Mouse (Mus musculus) hindbrain, embryonic 16.5 days (tissue): Measurements from ENCODE around the gene Rbm17. TPM values are rescaled to one million over a fixed set of nuclear protein-coding genes. Genes with fewer than 3 reads are reported as not detected.
A peak's percentile ranks its signal among the peaks of the same experiment; 100 is the strongest.

ENCODE experiments used
- ATAC-seq: fragments of 200-750 bp; cut with Nextera tagmentation; 2 replicates; pipeline ENCODE4 v1.8.0; 2017; ENCODE audit warnings: moderate TSS enrichment, moderate library complexity
- H3K27ac ChIP-seq: fragments of 300-500 bp; sonication (generic); 2 replicates; pipeline ENCODE4 v1.5.1; 2014; ENCODE audit warnings: low read depth, mild to moderate bottlenecking, control low read depth, low read length, moderate library complexity
- H3K27me3 ChIP-seq: fragments of 300-500 bp; sonication (generic); replicated peaks from 2 replicates; pipeline ENCODE4 v1.6.1; 2014; ENCODE audit warnings: low read length; ENCODE audit not compliant: control insufficient read depth, insufficient read depth
- H3K36me3 ChIP-seq: fragments of 300-500 bp; sonication (generic); 2 replicates; pipeline ENCODE4 v1.6.1; 2014; ENCODE audit warnings: mild to moderate bottlenecking, low read length, moderate library complexity, mixed read lengths; ENCODE audit not compliant: control insufficient read depth, insufficient read depth
- H3K4me1 ChIP-seq: fragments of 300-500 bp; sonication (generic); 2 replicates; pipeline ENCODE4 v1.6.1; 2014; ENCODE audit warnings: low read depth, low read length; ENCODE audit not compliant: control insufficient read depth, insufficient read depth
- H3K4me2 ChIP-seq: fragments of 300-500 bp; sonication (generic); 2 replicates; pipeline ENCODE4 v1.6.1; 2014; ENCODE audit warnings: mild to moderate bottlenecking, low read length, control low read depth, moderate library complexity
- H3K4me3 ChIP-seq: fragments of 300-500 bp; sonication (generic); 2 replicates; pipeline ENCODE4 v1.5.1; 2014; ENCODE audit warnings: mild to moderate bottlenecking, low read length, control low read depth, moderate library complexity
- H3K9ac ChIP-seq: fragments of 300-500 bp; sonication (generic); 2 replicates; pipeline ENCODE4 v1.6.1; 2014; ENCODE audit warnings: low read depth, mild to moderate bottlenecking, control low read depth, low read length, moderate library complexity
- H3K9me3 ChIP-seq: fragments of 300-500 bp; sonication (generic); 2 replicates; pipeline ENCODE4 v1.6.1; 2014; ENCODE audit warnings: mild to moderate bottlenecking, low read length, moderate library complexity; ENCODE audit not compliant: control insufficient read depth
- WGBS: fragments of 180-500 bp; shearing (Covaris S2); extraction: QIAGEN DNeasy Blood & Tissue Kit; methylation state at CpG from one replicate; pipeline ENCODE4 v1.1.7; 2014; 5-methylcytosine and 5-hydroxymethylcytosine counted together
- polyA plus RNA-seq: library from polyadenylated mRNA; unstranded; fragments of >200 nt; fragmentation: Nextera tagmentation; extraction: Ambion mirVana; gene quantifications from 2 replicates; pipeline ENCODE4 v1.2.1, GENCODE M21; 2015

Gene Rbm17
- polyA plus RNA-seq, 1 experiment from 2014 or later = 120 TPM

DNA sequence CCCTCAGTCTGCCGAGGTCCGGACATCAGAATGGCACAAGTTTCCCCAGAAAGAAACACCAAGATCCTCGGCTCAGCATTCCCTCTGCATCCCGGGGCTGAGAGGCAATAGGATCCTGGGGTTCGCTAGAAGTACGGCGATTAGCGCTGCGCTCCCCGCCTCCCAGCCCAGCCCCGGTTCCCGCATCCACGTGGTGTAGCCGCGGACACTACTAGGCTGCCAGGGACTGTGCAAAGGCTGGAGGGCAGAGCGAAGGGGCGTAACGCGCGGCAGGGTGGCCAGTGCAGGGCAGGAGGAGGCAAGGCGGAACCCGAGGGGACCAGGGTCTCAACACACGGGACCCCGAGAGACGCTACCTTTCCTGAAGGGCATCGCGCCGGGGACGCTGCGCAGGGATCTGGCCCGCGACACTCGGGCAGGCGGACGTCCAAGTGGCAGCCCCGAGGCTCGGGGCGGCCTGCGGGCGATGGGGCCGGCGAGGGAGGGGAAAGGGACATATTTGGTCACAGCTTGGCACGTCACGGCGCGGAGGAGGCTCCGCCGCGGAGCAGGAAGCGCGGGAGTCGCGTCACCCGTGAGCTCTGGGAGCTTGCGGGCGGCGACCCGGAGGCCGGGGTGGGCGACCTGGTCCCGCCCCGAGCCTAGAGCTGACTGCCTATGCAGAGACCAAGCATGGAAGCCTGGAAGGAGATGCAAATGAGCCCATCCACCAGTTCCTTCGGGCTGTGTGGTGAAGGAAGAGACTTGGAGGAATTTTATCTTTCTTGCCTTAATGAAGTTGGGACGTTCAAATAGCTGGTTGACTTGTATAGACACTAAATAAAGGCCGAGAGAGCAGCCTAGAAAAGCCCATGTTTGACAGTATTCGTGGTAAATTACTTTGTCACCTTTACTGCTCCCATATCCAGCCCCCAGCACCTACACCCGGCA lies 50.2 kb downstream of the Rbm17 start, which contains the start of gene Pfkfb3:
Pfkfb3 (minus strand) TSS at position 607 of the 930 bp plus-strand sequence.
- whole genome bisulfite sequencing = 2% methylated on average over 63 of the region's 67 CpGs
- Histone ChIP-seq H3K4me3 (peak within 1 kb of the TSS; percentile 77), H3K27me3 (peaks cover 5% of the 10 kb centered on the region), H3K9ac (peak within 1 kb of the TSS; percentile 82), H3K4me2 (peak within 1 kb of the TSS; percentile 100), H3K4me1 (peaks cover 7% of the 10 kb centered on the region), H3K9me3 (no peaks in the 10 kb centered on the region), H3K27ac (peak within 1 kb of the TSS; percentile 34; the same call in 1 of the 2 replicates), H3K36me3 (no peaks in the 10 kb centered on the region)
- peak; percentile 87 for ATAC-seq

DNA sequence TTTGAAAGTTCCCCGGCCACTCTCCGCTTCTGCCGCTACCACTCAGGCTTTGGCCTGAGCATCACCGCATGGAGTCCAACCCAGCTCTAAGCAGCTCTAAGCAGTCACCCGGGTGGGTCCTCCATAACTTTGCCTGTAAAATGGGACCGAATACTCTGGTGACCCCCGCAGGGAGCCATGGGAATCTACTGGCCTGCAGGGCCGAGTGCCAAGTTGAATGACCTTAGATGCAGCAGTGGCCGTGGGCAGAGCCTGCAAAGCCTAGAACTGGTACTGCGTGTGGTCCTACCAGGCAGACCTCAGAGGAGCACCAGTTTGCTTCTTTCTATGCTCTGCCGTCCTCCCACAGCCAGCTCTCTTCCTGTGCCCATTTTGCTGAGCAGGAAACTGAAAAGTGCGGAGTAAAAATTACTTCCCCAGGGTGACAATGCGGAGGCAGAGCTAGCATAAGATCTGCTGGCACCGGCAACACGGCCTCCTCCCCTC lies 50.9 kb downstream of the Rbm17 start:
- H3K9me3 ChIP-seq = no peaks in the 10 kb centered on the region
- H3K9ac ChIP-seq = peak overlapping the region; percentile 82
- H3K4me2 ChIP-seq = peak overlapping the region; percentile 100
- ATAC-seq = peak; percentile 69
- WGBS = 4% methylated on average over 15 of the region's 15 CpGs
- peak overlapping the region; percentile 34; the same call in 1 of the 2 replicates for H3K27ac ChIP-seq
- H3K27me3 ChIP-seq = peaks cover 5% of the 10 kb centered on the region
- H3K4me1 ChIP-seq = peaks cover 7% of the 10 kb centered on the region
- H3K4me3 ChIP-seq = peak overlapping the region; percentile 77
- no peaks in the 10 kb centered on the region for H3K36me3 ChIP-seq

DNA sequence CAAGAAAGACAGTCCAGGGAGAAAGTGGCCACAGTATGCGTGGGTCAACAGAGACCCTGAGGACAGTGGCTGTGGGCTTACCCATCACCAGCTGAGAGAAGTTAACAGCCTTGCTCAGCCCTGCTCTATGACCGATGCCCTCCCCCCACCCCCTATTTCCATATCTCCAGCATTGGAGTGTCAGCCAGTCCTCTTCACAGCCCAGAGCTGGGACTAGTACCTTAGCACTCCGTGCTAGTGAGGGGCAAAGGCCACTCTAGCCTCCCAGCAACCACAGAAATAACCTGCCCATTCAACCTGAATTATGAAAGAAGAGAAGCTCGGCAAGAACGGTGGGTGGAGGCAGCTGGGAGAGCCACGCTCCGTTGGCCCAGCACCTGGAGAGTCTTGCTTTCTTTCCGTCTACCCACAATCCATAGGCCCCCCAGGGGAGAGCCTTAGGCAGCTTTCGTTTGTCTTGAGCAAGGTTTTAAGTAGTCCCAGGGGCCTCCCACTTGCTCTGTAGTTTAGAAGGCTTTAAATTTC lies 51.6 kb downstream of the Rbm17 start:
- Histone ChIP-seq H3K36me3 (no peaks in the 10 kb centered on the region), H3K9ac (no peak overlapping the region), H3K4me1 (peaks cover 7% of the 10 kb centered on the region), H3K27ac (no peak overlapping the region), H3K4me3 (no peak overlapping the region), H3K27me3 (peaks cover 5% of the 10 kb centered on the region), H3K4me2 (peak overlapping the region; percentile 100; the same call in 1 of the 2 replicates), H3K9me3 (no peaks in the 10 kb centered on the region)
- 13% methylated on average over 9 of the region's 9 CpGs for WGBS
- ATAC-seq = no peak

DNA sequence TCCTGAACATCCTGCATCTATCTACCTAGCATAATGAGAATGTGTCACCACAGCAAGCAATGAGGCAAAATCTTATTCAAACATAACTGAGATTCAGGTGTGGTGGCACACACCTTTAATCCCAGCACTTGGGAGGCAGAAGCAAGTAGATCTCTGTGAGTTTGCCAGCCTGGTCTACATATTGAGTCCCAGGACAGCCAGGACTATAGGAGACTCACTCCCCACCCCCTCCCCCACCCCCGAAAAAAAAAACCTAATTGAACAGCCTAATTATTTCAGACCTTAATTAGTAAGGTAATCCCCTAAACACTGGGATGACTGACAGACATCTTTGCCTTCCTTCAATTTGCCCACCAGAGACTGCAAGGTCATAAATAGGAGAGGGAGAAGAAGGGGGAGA lies 52.2 kb downstream of the Rbm17 start:
- no peak overlapping the region for H3K27ac ChIP-seq
- H3K4me1 ChIP-seq = peaks cover 7% of the 10 kb centered on the region
- 23% methylated on average over 1 of the region's 1 CpGs for WGBS
- H3K4me2 ChIP-seq = no peak overlapping the region
- H3K4me3 ChIP-seq = no peak overlapping the region
- H3K9me3 ChIP-seq = no peaks in the 10 kb centered on the region
- H3K27me3 ChIP-seq = peaks cover 5% of the 10 kb centered on the region
- no peak for ATAC-seq
- no peak overlapping the region for H3K9ac ChIP-seq
- no peaks in the 10 kb centered on the region for H3K36me3 ChIP-seq

DNA sequence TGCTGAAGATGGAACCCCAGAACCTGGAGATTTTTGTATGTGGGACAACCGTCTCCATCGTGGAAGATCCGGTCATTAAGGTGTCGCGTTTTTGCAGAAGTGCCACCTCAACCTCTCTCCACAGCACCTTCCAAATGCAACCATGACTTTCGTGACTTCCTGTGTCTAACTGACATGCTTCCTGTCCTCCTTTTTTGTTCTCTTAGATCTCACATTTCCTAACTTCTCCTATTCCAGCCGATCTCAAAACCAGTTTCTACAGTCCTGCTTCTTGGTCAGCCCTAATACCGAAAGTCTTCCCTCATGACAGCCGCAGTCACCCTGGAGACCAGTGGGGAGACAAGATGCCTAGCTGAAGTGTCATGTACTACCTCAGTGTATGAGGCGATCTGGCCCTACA lies 55.4 kb downstream of the Rbm17 start:
- ATAC-seq = no peak
- Histone ChIP-seq H3K4me2 (no peak overlapping the region), H3K27me3 (no peaks in the 10 kb centered on the region; the same call in 1 of the 2 replicates), H3K4me3 (no peak overlapping the region), H3K9me3 (no peaks in the 10 kb centered on the region), H3K27ac (no peak overlapping the region), H3K9ac (no peak overlapping the region), H3K4me1 (peaks cover 7% of the 10 kb centered on the region), H3K36me3 (no peaks in the 10 kb centered on the region)
- WGBS = 92% methylated on average over 10 of the region's 10 CpGs

DNA sequence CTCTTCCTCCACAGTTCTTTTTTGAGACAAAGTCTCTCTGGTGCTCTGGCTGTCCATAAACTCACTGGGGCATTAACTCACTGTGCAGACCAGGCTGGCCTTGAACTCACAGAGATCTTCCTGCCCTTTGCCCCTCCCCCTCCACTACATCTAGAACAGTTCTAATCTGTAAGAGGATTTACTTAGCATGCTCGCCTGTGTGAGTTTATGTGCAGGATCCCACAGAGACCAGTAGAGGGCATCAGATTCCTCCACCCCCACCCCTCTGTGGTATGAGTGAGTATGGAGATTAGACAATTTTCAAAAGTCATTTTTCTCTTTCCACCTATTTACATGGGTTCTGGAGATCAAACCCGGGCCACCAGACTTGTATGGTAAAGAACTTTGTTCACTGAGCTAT lies 56.3 kb downstream of the Rbm17 start:
- WGBS = 71% methylated on average over 2 of the region's 2 CpGs
- H3K4me2 ChIP-seq = no peak overlapping the region
- peaks cover under 1% of the 10 kb centered on the region; the same call in 1 of the 2 replicates for H3K4me1 ChIP-seq
- no peak overlapping the region for H3K4me3 ChIP-seq
- no peaks in the 10 kb centered on the region for H3K9me3 ChIP-seq
- H3K36me3 ChIP-seq = no peaks in the 10 kb centered on the region
- ATAC-seq = no peak
- H3K27me3 ChIP-seq = no peaks in the 10 kb centered on the region
- no peak overlapping the region for H3K9ac ChIP-seq
- H3K27ac ChIP-seq = no peak overlapping the region

DNA sequence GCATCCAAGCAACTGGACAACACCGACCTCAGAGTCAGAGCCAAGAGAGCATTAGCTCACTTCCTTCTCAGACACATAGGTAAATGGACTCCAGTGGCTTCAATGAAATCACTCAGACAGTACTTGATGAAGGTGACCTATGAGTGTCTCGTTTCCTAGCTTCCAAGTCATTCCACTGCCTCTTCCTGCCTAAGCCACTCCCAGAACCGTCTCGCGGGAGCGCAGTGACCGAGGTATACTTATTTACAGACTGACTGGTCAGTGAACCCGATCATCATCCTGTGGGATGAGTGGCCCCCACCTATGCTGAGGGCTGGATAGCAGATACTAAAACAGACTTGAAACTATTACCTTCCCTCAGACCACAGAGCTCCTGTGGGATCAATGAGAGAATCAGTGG lies 57.9 kb downstream of the Rbm17 start:
- Histone ChIP-seq H3K4me3 (no peak overlapping the region), H3K36me3 (no peaks in the 10 kb centered on the region), H3K9me3 (no peaks in the 10 kb centered on the region), H3K27ac (no peak overlapping the region), H3K9ac (no peak overlapping the region), H3K27me3 (no peaks in the 10 kb centered on the region), H3K4me2 (no peak overlapping the region), H3K4me1 (no peaks in the 10 kb centered on the region)
- no peak for ATAC-seq
- WGBS = 84% methylated on average over 8 of the region's 8 CpGs

DNA sequence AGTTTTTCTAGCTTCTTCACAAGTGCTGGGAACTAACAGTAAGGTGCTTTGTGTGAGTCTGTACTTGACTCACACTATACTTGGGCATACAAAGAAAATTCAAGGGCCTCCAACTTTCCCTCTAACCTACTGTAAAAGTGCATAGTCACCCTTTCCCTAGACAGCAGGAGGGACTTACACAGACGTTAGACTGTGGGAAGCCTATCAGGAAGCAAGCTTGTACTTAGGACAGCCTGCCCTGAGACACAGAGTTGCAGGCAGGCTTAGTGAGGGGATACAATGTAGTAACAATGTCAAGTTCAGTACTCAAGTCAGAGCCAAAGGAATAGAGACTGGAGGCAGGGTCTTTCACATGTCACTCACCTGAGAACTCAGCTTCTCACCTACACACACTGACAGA lies 58.6 kb downstream of the Rbm17 start:
- H3K4me2 ChIP-seq = no peak overlapping the region
- H3K4me3 ChIP-seq = no peak overlapping the region
- H3K27me3 ChIP-seq = no peaks in the 10 kb centered on the region
- ATAC-seq = no peak
- H3K36me3 ChIP-seq = no peaks in the 10 kb centered on the region
- 46% methylated on average over 1 of the region's 1 CpGs for WGBS
- no peak overlapping the region for H3K27ac ChIP-seq
- H3K9ac ChIP-seq = no peak overlapping the region
- no peaks in the 10 kb centered on the region for H3K4me1 ChIP-seq
- no peaks in the 10 kb centered on the region for H3K9me3 ChIP-seq

DNA sequence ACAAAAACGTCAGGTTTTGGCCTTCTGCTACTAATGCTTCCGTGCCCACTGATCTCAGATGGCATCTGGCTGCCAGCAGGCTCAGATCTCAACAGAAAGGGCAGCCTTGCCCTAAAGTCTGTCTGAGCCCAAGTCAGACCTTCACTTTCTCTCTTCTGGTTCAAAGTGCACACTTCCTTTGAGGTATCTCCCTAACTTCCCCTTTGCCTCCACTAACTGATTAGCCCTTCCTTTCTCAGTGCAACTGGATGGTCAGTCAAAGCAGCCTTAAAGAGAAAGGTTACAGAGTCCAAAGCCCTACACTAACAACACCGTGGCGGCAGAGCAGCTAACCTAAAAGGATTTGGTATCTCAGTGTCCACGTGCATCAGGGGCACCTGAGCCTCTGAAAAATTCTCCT lies 59.6 kb downstream of the Rbm17 start:
- Histone ChIP-seq H3K9ac (no peak overlapping the region), H3K4me2 (no peak overlapping the region), H3K9me3 (no peaks in the 10 kb centered on the region), H3K4me1 (no peaks in the 10 kb centered on the region), H3K27ac (no peak overlapping the region), H3K4me3 (no peak overlapping the region), H3K27me3 (no peaks in the 10 kb centered on the region), H3K36me3 (no peaks in the 10 kb centered on the region)
- ATAC-seq = no peak
- 77% methylated on average over 5 of the region's 5 CpGs for WGBS
